Mouse (Mus musculus): ENCODE measurements around the gene Olfr1012. TPM values are rescaled to one million over a fixed set of nuclear protein-coding genes. Genes with fewer than 3 reads are reported as not detected.
A peak's percentile ranks its signal among the peaks of the same experiment; 100 is the strongest.
"Not testable (repeated sequence)": the region's sequence is repeated elsewhere in the genome, so short reads cannot be mapped to it uniquely, and the experiment has no call there.

Gene Olfr1012
- total RNA-seq (2021), result not detected
- long read RNA-seq, experiment 1, result 0 reads
- long read RNA-seq, experiment 2, result 0 reads

- intact Hi-C loops (cut with DNase I), result no loop called here
- H3K27ac ChIP-seq, result no peak within 1 kb of the TSS
- no peak for DNase-seq
- no peak within 1 kb of the TSS for H3K4me3 ChIP-seq
- TF ChIP-seq CTCF (IDR thresholded peaks at IDR 0.05), result no peak
Observed at GRCm38 (mm10) chr2:85762666-85763065, at the start of gene Olfr1012. TSS of gene Olfr1012 (minus strand) at chr2:85762766.

- no peak for DNase-seq
- intact Hi-C loops (cut with DNase I), result no loop called here
- no peak overlapping the region for H3K27ac ChIP-seq
- H3K4me3 ChIP-seq, result no peak overlapping the region
- TF ChIP-seq CTCF (IDR thresholded peaks at IDR 0.05), result no peak
Observed at GRCm38 (mm10) chr2:85804501-85804900, 41.9 kb upstream of the Olfr1012 start.

GRCm38 (mm10) chr2:85802444-85802843, 39.9 kb upstream of the Olfr1012 start, which contains the start of gene Olfr1016:
TSS of gene Olfr1016 (minus strand) at chr2:85802544.
- DNase-seq, result no peak
- no peak within 1 kb of the TSS for H3K27ac ChIP-seq
- intact Hi-C loops (cut with DNase I), result no loop called here
- no peak within 1 kb of the TSS for H3K4me3 ChIP-seq
- no peak for TF ChIP-seq CTCF (IDR thresholded peaks at IDR 0.05)

- no peak for DNase-seq
- no peak overlapping the region for H3K4me3 ChIP-seq
- no peak for TF ChIP-seq CTCF (IDR thresholded peaks at IDR 0.05)
- no peak overlapping the region for H3K27ac ChIP-seq
- intact Hi-C loops (cut with DNase I), result no loop called here
Observed at GRCm38 (mm10) chr2:85792331-85792730, 29.8 kb upstream of the Olfr1012 start.

- H3K27ac ChIP-seq, result no peak within 1 kb of the TSS
- no peak within 1 kb of the TSS for H3K4me3 ChIP-seq
- no peak for DNase-seq
- intact Hi-C loops (cut with DNase I), result no loop called here
- no peak for TF ChIP-seq CTCF (IDR thresholded peaks at IDR 0.05)
Observed at GRCm38 (mm10) chr2:85781717-85782116, 19.2 kb upstream of the Olfr1012 start, which contains the start of gene Olfr1015. TSS of gene Olfr1015 (plus strand) at chr2:85782017.

- intact Hi-C loops (cut with DNase I), result no loop called here
- no peak for TF ChIP-seq CTCF (IDR thresholded peaks at IDR 0.05)
- DNase-seq, result no peak
- Histone ChIP-seq H3K27ac (no peak within 1 kb of the TSS), H3K4me3 (no peak within 1 kb of the TSS)
Observed at GRCm38 (mm10) chr2:85772413-85772812, 9.8 kb upstream of the Olfr1012 start, which contains the start of gene Olfr1014. TSS of gene Olfr1014 (plus strand) at chr2:85772713.

- H3K4me3 ChIP-seq, result no peak within 1 kb of the TSS
- intact Hi-C loops (cut with DNase I), result no loop called here
- no peak for DNase-seq
- TF ChIP-seq CTCF (IDR thresholded peaks at IDR 0.05), result no peak
- no peak within 1 kb of the TSS for H3K27ac ChIP-seq
Observed at GRCm38 (mm10) chr2:85766798-85767197, 4.2 kb upstream of the Olfr1012 start, which contains the start of gene Olfr1013. TSS of gene Olfr1013 (plus strand) at chr2:85767098.

GRCm38 (mm10) chr2:85753822-85754221, 8.7 kb downstream of the Olfr1012 start:
- H3K27ac ChIP-seq, result no peak overlapping the region
- no peak for DNase-seq
- TF ChIP-seq CTCF (IDR thresholded peaks at IDR 0.05), result no peak
- H3K4me3 ChIP-seq, result no peak overlapping the region
- intact Hi-C loops (cut with DNase I), result no loop called here

- no peak overlapping the region for H3K4me3 ChIP-seq
- TF ChIP-seq CTCF (IDR thresholded peaks at IDR 0.05), result peak; percentile 65
- intact Hi-C loops (cut with DNase I), result loop anchor here (5.0 kb wide), 1 partner anchor 737 kb away; no protein-coding TSS in a partner anchor
- no peak overlapping the region for H3K27ac ChIP-seq
- DNase-seq, result no peak
Observed at GRCm38 (mm10) chr2:85725793-85726192, 36.8 kb downstream of the Olfr1012 start.

- no peak within 1 kb of the TSS for H3K27ac ChIP-seq
- no peak for DNase-seq
- TF ChIP-seq CTCF (IDR thresholded peaks at IDR 0.05), result no peak
- intact Hi-C loops (cut with DNase I), result no loop called here
- H3K4me3 ChIP-seq, result no peak within 1 kb of the TSS
Observed at GRCm38 (mm10) chr2:85715119-85715518, 47.4 kb downstream of the Olfr1012 start, which contains the start of gene Olfr1009. TSS of gene Olfr1009 (plus strand) at chr2:85715419.

- no peak for DNase-seq
- TF ChIP-seq CTCF (IDR thresholded peaks at IDR 0.05), result no peak
- H3K27ac ChIP-seq, result no peak overlapping the region
- intact Hi-C loops (cut with DNase I), result no loop called here
- no peak overlapping the region for H3K4me3 ChIP-seq
Observed at GRCm38 (mm10) chr2:85711159-85711558, 51.4 kb downstream of the Olfr1012 start.

- H3K27ac ChIP-seq; H3K4me3 ChIP-seq; intact Hi-C loops (cut with DNase I); DNase-seq: not testable (repeated sequence)
Observed at GRCm38 (mm10) chr2:85710680-85711079, 51.9 kb downstream of the Olfr1012 start.

Other genes with a start within 250 kb of the Olfr1012 start
- not detected for gene 4833423E24Rik, start 243.7 kb downstream of the Olfr1012 start, total RNA-seq (2021)
- not detected for gene Olfr996, start 183.6 kb downstream of the Olfr1012 start, total RNA-seq (2021)
- gene Olfr998, start 173.8 kb downstream of the Olfr1012 start, total RNA-seq (2021), result not detected
- not detected for gene Olfr1000, start 150.9 kb downstream of the Olfr1012 start, total RNA-seq (2021)
- gene Olfr1002, start 112.1 kb downstream of the Olfr1012 start, total RNA-seq (2021), result not detected
- not detected for gene Olfr154, start 98.3 kb downstream of the Olfr1012 start, total RNA-seq (2021)
- gene Olfr1006, start 84.0 kb downstream of the Olfr1012 start, total RNA-seq (2021), result not detected
- gene Olfr1008, start 73.3 kb downstream of the Olfr1012 start, total RNA-seq (2021), result not detected
- not detected for gene Olfr1009, start 47.3 kb downstream of the Olfr1012 start, total RNA-seq (2021)
- gene Olfr1013, start 4.3 kb upstream of the Olfr1012 start, total RNA-seq (2021), result not detected
- gene Olfr1014, start 9.9 kb upstream of the Olfr1012 start, total RNA-seq (2021), result not detected
- gene Olfr1015, start 19.3 kb upstream of the Olfr1012 start, total RNA-seq (2021), result not detected
- not detected for gene Olfr1016, start 39.8 kb upstream of the Olfr1012 start, total RNA-seq (2021)
- not detected for gene Olfr1018, start 55.7 kb upstream of the Olfr1012 start, total RNA-seq (2021)
- gene Olfr1019, start 82.7 kb upstream of the Olfr1012 start, total RNA-seq (2021), result not detected
- not detected for gene Olfr1020, start 84.3 kb upstream of the Olfr1012 start, total RNA-seq (2021)
- not detected for gene Olfr1022, start 105.8 kb upstream of the Olfr1012 start, total RNA-seq (2021)
- gene Olfr1023, start 122.9 kb upstream of the Olfr1012 start, total RNA-seq (2021), result not detected
- gene Olfr1024, start 142.3 kb upstream of the Olfr1012 start, total RNA-seq (2021), result not detected
- not detected for gene Olfr1025-ps1, start 152.4 kb upstream of the Olfr1012 start, total RNA-seq (2021)
- gene Olfr1026, start 158.8 kb upstream of the Olfr1012 start, total RNA-seq (2021), result not detected
- gene Olfr1028, start 187.7 kb upstream of the Olfr1012 start, total RNA-seq (2021), result not detected
- gene Olfr1029, start 211.1 kb upstream of the Olfr1012 start, total RNA-seq (2021), result not detected
- not detected for gene Olfr1030, start 216.5 kb upstream of the Olfr1012 start, total RNA-seq (2021)
- not detected for gene Olfr1031, start 227.5 kb upstream of the Olfr1012 start, total RNA-seq (2021)
- not detected for gene Olfr1032, start 242.8 kb upstream of the Olfr1012 start, total RNA-seq (2021)